Mouse (Mus musculus): ENCODE results near the gene Klhl11.
A peak's percentile ranks its signal among the peaks of the same experiment; 100 is the strongest.

The Klhl11 gene

GRCm38 (mm10) chr11:100471352-100472196 is 967 bp downstream of the Klhl11 start:
- no peak for DNase-seq (ENCODE audit: low read depth, low spot score)

GRCm38 (mm10) chr11:100465833-100466232 is 6.7 kb downstream of the Klhl11 start:
- DNase-seq (ENCODE audit: low read depth, low spot score), result no peak

GRCm38 (mm10) chr11:100465229-100465792 is 7.2 kb downstream of the Klhl11 start:
- DNase-seq (ENCODE audit: low read depth, low spot score), result no peak

- DNase-seq (ENCODE audit: low read depth, low spot score), result no peak
These were observed 9.8 kb downstream of the Klhl11 start for GRCm38 (mm10) chr11:100462699-100463098.

GRCm38 (mm10) chr11:100457711-100458110 is 14.8 kb downstream of the Klhl11 start:
- DNase-seq (ENCODE audit: low read depth, low spot score), result no peak

GRCm38 (mm10) chr11:100457247-100457646 is 15.3 kb downstream of the Klhl11 start:
- DNase-seq (ENCODE audit: low read depth, low spot score), result no peak

- no peak for DNase-seq (ENCODE audit: low read depth, low spot score)
These were observed 29.9 kb downstream of the Klhl11 start for GRCm38 (mm10) chr11:100442625-100443024.

GRCm38 (mm10) chr11:100441797-100442196 is 30.7 kb downstream of the Klhl11 start, which contains the start of the genes Nt5c3b and Klhl10:
Gene Nt5c3b, minus strand, starts transcription at chr11:100441808.
Gene Klhl10, plus strand, starts transcription at chr11:100441917.
- DNase-seq (ENCODE audit: low read depth, low spot score), result no peak

GRCm38 (mm10) chr11:100440691-100441522 is 31.6 kb downstream of the Klhl11 start:
- peak; percentile 45 for DNase-seq (ENCODE audit: low read depth, low spot score)

- no peak for DNase-seq (ENCODE audit: low read depth, low spot score)
These were observed 34.6 kb downstream of the Klhl11 start for GRCm38 (mm10) chr11:100437901-100438300.

GRCm38 (mm10) chr11:100435678-100436246 is 36.8 kb downstream of the Klhl11 start:
- no peak for DNase-seq (ENCODE audit: low read depth, low spot score)

GRCm38 (mm10) chr11:100432002-100432401 is 40.5 kb downstream of the Klhl11 start:
- no peak for DNase-seq (ENCODE audit: low read depth, low spot score)

GRCm38 (mm10) chr11:100430052-100430451 is 42.5 kb downstream of the Klhl11 start:
- no peak for DNase-seq (ENCODE audit: low read depth, low spot score)

GRCm38 (mm10) chr11:100428612-100429199 is 43.8 kb downstream of the Klhl11 start:
- DNase-seq (ENCODE audit: low read depth, low spot score), result no peak

GRCm38 (mm10) chr11:100426820-100427219 is 45.7 kb downstream of the Klhl11 start:
- DNase-seq (ENCODE audit: low read depth, low spot score), result no peak

- DNase-seq (ENCODE audit: low read depth, low spot score), result no peak
These were observed 46.7 kb downstream of the Klhl11 start for GRCm38 (mm10) chr11:100425851-100426250.

- no peak for DNase-seq (ENCODE audit: low read depth, low spot score)
These were observed 48.7 kb downstream of the Klhl11 start for GRCm38 (mm10) chr11:100423836-100424235.

GRCm38 (mm10) chr11:100421537-100421936 is 51.0 kb downstream of the Klhl11 start:
- DNase-seq (ENCODE audit: low read depth, low spot score), result no peak

- DNase-seq (ENCODE audit: low read depth, low spot score), result no peak
These were observed 57.4 kb downstream of the Klhl11 start, which contains the start of gene Fkbp10 for GRCm38 (mm10) chr11:100414914-100415822. Gene Fkbp10, plus strand, starts transcription at chr11:100415697.
